ENCODE assay signal across 8 mouse cellular contexts in the genomic region with DNA sequence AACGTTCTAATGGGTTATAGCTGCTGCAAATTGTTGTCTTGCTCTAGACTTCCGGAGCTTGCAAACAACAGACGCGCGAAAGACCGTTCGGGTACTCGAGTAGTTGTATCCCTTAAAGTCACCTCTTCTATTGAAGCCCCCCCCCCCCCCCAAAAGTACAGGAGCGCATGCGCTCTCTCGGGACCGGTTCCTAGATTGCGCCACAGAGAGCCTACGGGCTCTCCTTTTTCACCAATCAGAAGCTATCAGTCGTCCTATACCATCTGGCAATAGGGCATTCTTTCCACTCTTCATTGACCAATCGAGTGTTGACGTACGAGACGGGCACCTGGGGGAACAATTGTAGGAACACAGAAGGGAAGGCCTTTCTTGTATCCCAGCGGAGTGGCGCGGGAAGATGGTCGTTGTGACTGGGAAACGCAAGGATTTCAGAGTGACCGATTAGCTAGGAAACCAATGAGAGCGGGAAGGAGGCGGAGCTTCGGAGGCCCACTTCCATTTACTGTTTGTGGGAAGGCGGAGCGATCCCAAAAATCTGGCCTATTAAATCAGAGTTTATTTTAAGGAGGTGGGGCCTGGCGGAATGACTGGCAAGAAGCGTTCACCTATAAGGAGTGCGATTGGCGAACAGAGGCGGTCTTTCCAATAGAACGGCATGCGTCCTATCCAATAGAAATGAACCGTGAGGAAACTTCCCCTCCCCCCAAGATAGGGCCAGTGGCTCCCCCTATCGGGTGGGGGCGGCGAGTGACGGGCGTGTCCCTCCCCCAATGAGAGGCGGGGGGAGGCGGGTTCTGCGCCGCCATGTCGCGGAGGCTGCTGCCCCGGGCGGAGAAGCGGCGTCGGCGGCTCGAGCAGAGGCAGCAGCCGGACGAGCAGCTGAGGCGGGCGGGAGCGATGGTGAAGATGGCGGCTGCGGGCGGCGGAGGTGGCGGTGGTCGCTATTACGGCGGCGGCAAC. TPM values are rescaled to one million over a fixed set of nuclear protein-coding genes. Genes with fewer than 3 reads are reported as not detected.
A peak's percentile ranks its signal among the peaks of the same experiment; 100 is the strongest.
DNase-seq lines count a peak whose midpoint lies in the region; ATAC-seq and TF ChIP-seq lines count a peak whose summit lies in the region.

No protein-coding gene starts in this region.

- peak overlapping the region; percentile 97 for H3K9ac ChIP-seq in MEL (ENCODE audit: control insufficient read depth, low read depth, low read length, poor library complexity, severe bottlenecking)
- peak overlapping the region; percentile 96 for H3K9ac ChIP-seq in forebrain, postnatal 0 days
- H3K9ac ChIP-seq in lung, embryonic 16.5 days (ENCODE audit: low read length) = peak overlapping the region; percentile 98

- DNase-seq in MEL (ENCODE audit: low read depth, low spot score) = peak; percentile 99
- DNase-seq in cerebellum, adult 2 months = peak; percentile 99 to 100
- peak; percentile 99 for DNase-seq in forebrain, postnatal 0 days
- peak; percentile 99 for DNase-seq in heart, postnatal 4 days
- DNase-seq in layer of hippocampus, adult 9-10 months (ENCODE audit: low spot score) = peak; percentile 99
- peak; percentile 99 for DNase-seq in ovary, postnatal 10 days (ENCODE audit: low spot score)
- DNase-seq in thymus, postnatal 10 days (ENCODE audit: low spot score in 2 of 2) = peak; percentile 98 to 99

- peak overlapping the region; percentile 95 for H3K4me2 ChIP-seq in forebrain, postnatal 0 days (ENCODE audit: low read depth)
- H3K4me2 ChIP-seq in lung, embryonic 16.5 days (ENCODE audit: low read depth, low read length) = peak overlapping the region; percentile 98

- TF ChIP-seq EP300 in MEL (IDR thresholded peaks at IDR 0.05; ENCODE audit: low read depth in 1 of 2, low read length in 2 of 2) = no peak; a peak in 1 of 4 replicates

- H3K36me3 ChIP-seq in MEL (ENCODE audit: control insufficient read depth in 1 of 2, insufficient read depth in 2 of 2, low read length in 2 of 2) = peaks cover 22 to 37% of the 10 kb centered on the region in 2 experiments
- peaks cover 23% of the 10 kb centered on the region for H3K36me3 ChIP-seq in forebrain, postnatal 0 days (ENCODE audit: insufficient read depth)
- H3K36me3 ChIP-seq in lung, embryonic 16.5 days (ENCODE audit: control insufficient read depth, insufficient read depth, low read length) = peaks cover 32% of the 10 kb centered on the region

- no peak for TF ChIP-seq RAD21 in MEL (IDR thresholded peaks at IDR 0.05; ENCODE audit: low read depth, low read length)

- H3K9me3 ChIP-seq in MEL (replicated peaks; ENCODE audit: insufficient read depth, low read length) = no peaks in the 10 kb centered on the region
- no peaks in the 10 kb centered on the region for H3K9me3 ChIP-seq in forebrain, postnatal 0 days (ENCODE audit: low read length)
- no peaks in the 10 kb centered on the region for H3K9me3 ChIP-seq in lung, embryonic 16.5 days (ENCODE audit: control insufficient read depth, low read length)

- H3K4me3 ChIP-seq in MEL (ENCODE audit: control insufficient read depth in 1 of 2, insufficient read depth in 1 of 2, low read depth in 2 of 2, low read length in 2 of 2) = peak overlapping the region; percentile 68 to 81
- peak overlapping the region; percentile 91 for H3K4me3 ChIP-seq in cerebellum, adult 2 months (replicated peaks; ENCODE audit: insufficient read depth, low read depth, low read length)
- H3K4me3 ChIP-seq in forebrain, postnatal 0 days (ENCODE audit: low read depth, low read length) = peak overlapping the region; percentile 97
- peak overlapping the region; percentile 84 for H3K4me3 ChIP-seq in lung, embryonic 16.5 days (ENCODE audit: low read length)

- TF ChIP-seq POLR2A in MEL (IDR thresholded peaks at IDR 0.05; ENCODE audit: control insufficient read depth in 1 of 2, insufficient read depth in 1 of 2, low read depth in 1 of 2, low read length in 2 of 2, poor library complexity in 1 of 2) = peak; percentile 77 to 86
- peak; percentile 94 for TF ChIP-seq POLR2A in cerebellum, adult 2 months (IDR thresholded peaks at IDR 0.05; ENCODE audit: borderline replicate concordance, insufficient read depth, low read length)

- ATAC-seq in forebrain, postnatal 0 days = peak; percentile 93
- peak; percentile 91 for ATAC-seq in lung, embryonic 16.5 days (ENCODE audit: low read depth)

- H3K79me2 ChIP-seq in MEL (ENCODE audit: control insufficient read depth, insufficient read depth, low read length, poor library complexity) = peaks cover 47% of the 10 kb centered on the region

- H3K4me1 ChIP-seq in MEL (ENCODE audit: control insufficient read depth in 1 of 2, insufficient read depth in 2 of 2, low read length in 2 of 2) = peaks cover 11 to 42% of the 10 kb centered on the region in 2 experiments
- H3K4me1 ChIP-seq in cerebellum, adult 2 months (ENCODE audit: control insufficient read depth, insufficient read depth, low read length) = peaks cover 2% of the 10 kb centered on the region
- peaks cover 16% of the 10 kb centered on the region for H3K4me1 ChIP-seq in forebrain, postnatal 0 days (ENCODE audit: insufficient read depth)
- peaks cover 35% of the 10 kb centered on the region for H3K4me1 ChIP-seq in lung, embryonic 16.5 days (replicated peaks; ENCODE audit: control insufficient read depth, insufficient read depth, low read length)

- peak in 2 of 3 experiments; percentile 31 to 36; a peak in 4 of 6 replicates for TF ChIP-seq CTCF in MEL (IDR thresholded peaks at IDR 0.05 in 2 of 3, conservative IDR thresholded peaks at IDR 0.05 in 1 of 3; ENCODE audit: control insufficient read depth in 1 of 3, insufficient read depth in 1 of 3, low read depth in 2 of 3, low read length in 3 of 3, poor library complexity in 1 of 3, severe bottlenecking in 1 of 3)
- TF ChIP-seq CTCF in cerebellum, adult 2 months (IDR thresholded peaks at IDR 0.05; ENCODE audit: borderline replicate concordance, insufficient read depth, low read depth, low read length) = peak; percentile 45; the same call in 1 of the 2 replicates
- TF ChIP-seq CTCF in forebrain, postnatal 0 days (IDR thresholded peaks at IDR 0.05; ENCODE audit: low read depth) = peak; percentile 72

- under 1% methylated on average over 68 of the region's 70 CpGs for WGBS in cerebellum, adult 2 months
- WGBS in forebrain, postnatal 0 days = under 1% methylated on average over 67 of the region's 70 CpGs
- WGBS in lung, embryonic 16.5 days = under 1% methylated on average over 65 of the region's 70 CpGs

- H3K27ac ChIP-seq in MEL (ENCODE audit: control insufficient read depth, low read depth, low read length) = peak overlapping the region; percentile 99
- peak overlapping the region; percentile 94 for H3K27ac ChIP-seq in cerebellum, adult 2 months (ENCODE audit: insufficient read depth, low read length)
- H3K27ac ChIP-seq in forebrain, postnatal 0 days (ENCODE audit: low read depth, low read length) = peak overlapping the region; percentile 99
- peak overlapping the region; percentile 100 for H3K27ac ChIP-seq in lung, embryonic 16.5 days (ENCODE audit: low read length)

- H3K27me3 ChIP-seq in MEL (ENCODE audit: control insufficient read depth in 1 of 2, insufficient read depth in 2 of 2, low read length in 2 of 2) = no peaks in the 10 kb centered on the region
- H3K27me3 ChIP-seq in cerebellum, adult 2 months (ENCODE audit: control insufficient read depth, insufficient read depth, low read length) = no peaks in the 10 kb centered on the region
- no peaks in the 10 kb centered on the region for H3K27me3 ChIP-seq in forebrain, postnatal 0 days (ENCODE audit: insufficient read depth, low read length)
- H3K27me3 ChIP-seq in lung, embryonic 16.5 days (ENCODE audit: control insufficient read depth, insufficient read depth, low read depth, low read length) = no peaks in the 10 kb centered on the region

RNA-seq across cellular contexts. Expression of a gene that starts 2.0 kb away (rescaled TPM):
- total RNA-seq in MEL (2012; rRNA removed) = 246 and 303 TPM in 2 replicates
- polyA plus RNA-seq in MEL (2012; ENCODE audit: insufficient read depth in 1 of 2, insufficient read length in 2 of 2, low read depth in 1 of 2, low replicate concordance in 2 of 2, missing spikeins in 1 of 2) = 1,000 to 10,000 TPM in 1 of 2 experiments, 100 to 1,000 TPM in 1; 684 to 1,095 TPM
- 366 and 379 TPM in 2 replicates for polyA plus RNA-seq in cerebellum, adult 2 months (2012; rRNA removed)
- 261 and 264 TPM in 2 replicates for total RNA-seq in forebrain, postnatal 0 days (2014; rRNA removed)
- 172 TPM in 2 replicates for polyA plus RNA-seq in forebrain, postnatal 0 days (2015; fragmentation: Nextera tagmentation; extraction: Ambion mirVana)
- 100 to 1,000 TPM; 549 to 557 TPM for total RNA-seq in heart, postnatal 4 days (2021)
- polyA plus RNA-seq in lung, embryonic 16.5 days (2015; fragmentation: Nextera tagmentation; extraction: Ambion mirVana) = 200 and 226 TPM in 2 replicates

RNA-seq across cellular contexts. Expression of a gene that starts 14.6 kb away (rescaled TPM):
- total RNA-seq in MEL (2012; rRNA removed) = 82.8 and 99.5 TPM in 2 replicates
- polyA plus RNA-seq in MEL (2012; ENCODE audit: insufficient read depth in 1 of 2, insufficient read length in 2 of 2, low read depth in 1 of 2, low replicate concordance in 2 of 2, missing spikeins in 1 of 2) = 10 to 100 TPM in 1 of 2 experiments, not detected in 1; 74.7 TPM
- polyA plus RNA-seq in cerebellum, adult 2 months (2012; rRNA removed) = 106 and 115 TPM in 2 replicates
- 79.6 and 88.3 TPM in 2 replicates for total RNA-seq in forebrain, postnatal 0 days (2014; rRNA removed)
- 101 and 110 TPM in 2 replicates for polyA plus RNA-seq in forebrain, postnatal 0 days (2015; fragmentation: Nextera tagmentation; extraction: Ambion mirVana)
- total RNA-seq in heart, postnatal 4 days (2021) = 100 to 1,000 TPM; 647 to 783 TPM
- polyA plus RNA-seq in lung, embryonic 16.5 days (2015; fragmentation: Nextera tagmentation; extraction: Ambion mirVana) = 184 and 189 TPM in 2 replicates

RNA-seq across cellular contexts. Expression of a gene that starts 21.6 kb away (rescaled TPM):
- 32.9 and 39.9 TPM in 2 replicates for total RNA-seq in MEL (2012; rRNA removed)
- polyA plus RNA-seq in MEL (2012; ENCODE audit: insufficient read depth in 1 of 2, insufficient read length in 2 of 2, low read depth in 1 of 2, low replicate concordance in 2 of 2, missing spikeins in 1 of 2) = 10 to 100 TPM in 1 of 2 experiments, not detected in 1; 63.9 TPM
- polyA plus RNA-seq in cerebellum, adult 2 months (2012; rRNA removed) = 3.0 and 3.1 TPM in 2 replicates
- total RNA-seq in forebrain, postnatal 0 days (2014; rRNA removed) = 2.1 and 2.2 TPM in 2 replicates
- 1.6 TPM in 2 replicates for polyA plus RNA-seq in forebrain, postnatal 0 days (2015; fragmentation: Nextera tagmentation; extraction: Ambion mirVana)
- 1 to 10 TPM; 1.1 to 1.8 TPM for total RNA-seq in heart, postnatal 4 days (2021)
- 9.2 and 9.5 TPM in 2 replicates for polyA plus RNA-seq in lung, embryonic 16.5 days (2015; fragmentation: Nextera tagmentation; extraction: Ambion mirVana)

RNA-seq across cellular contexts. Expression of a gene that starts 23.3 kb away (rescaled TPM):
- 1.5 and 2.1 TPM in 2 replicates for total RNA-seq in MEL (2012; rRNA removed)
- 1 to 10 TPM in 1 of 2 experiments, not detected in 1; 5.1 TPM for polyA plus RNA-seq in MEL (2012; ENCODE audit: insufficient read depth in 1 of 2, insufficient read length in 2 of 2, low read depth in 1 of 2, low replicate concordance in 2 of 2, missing spikeins in 1 of 2)
- polyA plus RNA-seq in cerebellum, adult 2 months (2012; rRNA removed) = 6.9 and 8.3 TPM in 2 replicates
- total RNA-seq in forebrain, postnatal 0 days (2014; rRNA removed) = 2.4 and 5.2 TPM in 2 replicates
- 3.3 and 3.5 TPM in 2 replicates for polyA plus RNA-seq in forebrain, postnatal 0 days (2015; fragmentation: Nextera tagmentation; extraction: Ambion mirVana)
- total RNA-seq in heart, postnatal 4 days (2021) = 10 to 100 TPM; 17.8 to 20.8 TPM
- 12.5 and 14.2 TPM in 2 replicates for polyA plus RNA-seq in lung, embryonic 16.5 days (2015; fragmentation: Nextera tagmentation; extraction: Ambion mirVana)

RNA-seq across cellular contexts. Expression of a gene that starts 43.1 kb away (rescaled TPM):
- total RNA-seq in MEL (2012; rRNA removed) = 30.7 and 32.9 TPM in 2 replicates
- 10 to 100 TPM in 1 of 2 experiments, not detected in 1; 52.7 TPM for polyA plus RNA-seq in MEL (2012; ENCODE audit: insufficient read depth in 1 of 2, insufficient read length in 2 of 2, low read depth in 1 of 2, low replicate concordance in 2 of 2, missing spikeins in 1 of 2)
- polyA plus RNA-seq in cerebellum, adult 2 months (2012; rRNA removed) = 39.6 and 40.0 TPM in 2 replicates
- total RNA-seq in forebrain, postnatal 0 days (2014; rRNA removed) = 18.0 and 19.2 TPM in 2 replicates
- 59.8 and 75.4 TPM in 2 replicates for polyA plus RNA-seq in forebrain, postnatal 0 days (2015; fragmentation: Nextera tagmentation; extraction: Ambion mirVana)
- 10 to 100 TPM; 14.4 to 14.5 TPM for total RNA-seq in heart, postnatal 4 days (2021)
- 35.3 and 37.3 TPM in 2 replicates for polyA plus RNA-seq in lung, embryonic 16.5 days (2015; fragmentation: Nextera tagmentation; extraction: Ambion mirVana)

Comparison
In these comparisons a context has a peak if more than half of its experiments do, and no peak if none do; other contexts are left out.
1. Peak in every context shown above with its lines: DNase-seq, ATAC-seq, H3K4me3 ChIP-seq and H3K27ac ChIP-seq.